Mouse (Mus musculus): Measurements from ENCODE around the gene Dnajb14. TPM values are rescaled to one million over a fixed set of nuclear protein-coding genes. Genes with fewer than 3 reads are reported as not detected.

Dnajb14 gene
- polyA plus RNA-seq, 1 experiment from 2014 or later = 8.0 TPM

DNA sequence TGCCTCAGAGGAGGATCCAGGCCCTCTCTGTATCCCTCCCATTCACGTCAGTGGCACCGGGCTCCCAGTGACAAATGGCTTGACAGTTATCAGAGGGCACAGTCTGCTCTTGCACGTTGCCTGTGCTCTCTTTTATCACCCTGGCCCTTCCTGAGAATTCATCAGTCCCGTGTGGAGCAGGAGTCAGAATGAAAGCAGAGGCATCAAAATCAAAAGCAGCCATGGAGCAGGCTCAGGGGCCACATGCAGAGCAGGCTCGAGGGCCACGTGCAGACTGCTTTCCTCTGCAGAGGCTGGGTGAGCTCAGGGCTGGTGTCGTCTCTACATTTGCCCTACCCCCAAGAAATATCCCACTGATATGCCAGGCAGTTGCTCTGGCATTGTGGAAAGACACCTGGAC lies 84.3 kb downstream of the Dnajb14 start:
- WGBS = 22% methylated on average over 7 of the region's 7 CpGs
- peak overlapping the region; percentile 44; the same call in 1 of the 2 replicates for H3K9ac ChIP-seq (ENCODE audit: low read length)
- no peaks in the 10 kb centered on the region for H3K27me3 ChIP-seq (ENCODE audit: control insufficient read depth, insufficient read depth, low read length)
- no peaks in the 10 kb centered on the region for H3K9me3 ChIP-seq (replicated peaks; ENCODE audit: control insufficient read depth, low read length)
- H3K4me1 ChIP-seq (ENCODE audit: control insufficient read depth, insufficient read depth, low read length) = peaks cover 26% of the 10 kb centered on the region
- ATAC-seq (ENCODE audit: insufficient read depth, low FRiP score) = peak; percentile 18; the same call in 1 of the 2 replicates
- H3K4me2 ChIP-seq (ENCODE audit: low read depth, low read length) = peak overlapping the region; percentile 26
- H3K36me3 ChIP-seq (ENCODE audit: control insufficient read depth, insufficient read depth, low read length) = no peaks in the 10 kb centered on the region
- no peak overlapping the region for H3K4me3 ChIP-seq (replicated peaks; ENCODE audit: low read length)
- H3K27ac ChIP-seq (ENCODE audit: low read length) = peak overlapping the region; percentile 65

DNA sequence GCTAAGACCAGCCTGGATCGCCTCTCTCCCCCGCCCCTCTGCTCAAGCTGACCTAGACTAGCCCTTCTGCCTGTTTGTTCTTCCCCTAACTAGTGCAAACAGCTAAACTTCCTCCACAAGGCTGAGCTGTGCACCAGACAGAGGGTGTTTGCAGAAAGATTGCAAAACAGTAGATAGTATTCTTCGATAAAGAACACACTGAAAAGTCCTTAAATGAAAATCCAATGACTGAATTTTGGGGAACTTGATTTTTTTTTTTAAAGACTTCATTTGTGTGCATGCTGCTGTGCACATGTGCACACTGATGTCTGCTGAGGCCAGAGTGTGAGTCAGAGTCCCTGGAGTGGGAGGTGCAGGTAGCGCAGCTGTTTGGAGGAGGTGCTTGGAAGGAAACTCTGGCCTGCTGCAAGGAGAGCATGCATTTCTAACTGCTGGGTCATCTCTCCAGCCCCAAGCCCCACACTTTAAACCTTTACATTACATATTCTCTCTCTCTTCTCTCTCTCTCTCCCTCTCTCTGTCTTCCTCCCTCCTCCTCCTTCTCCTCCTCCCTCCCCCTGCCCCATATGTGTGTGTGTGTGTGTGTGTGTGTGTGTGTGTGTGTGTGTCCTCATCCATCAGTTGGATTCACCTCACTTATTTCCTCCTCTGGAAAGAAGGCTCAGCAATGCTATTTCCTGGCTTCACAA lies 84.9 kb downstream of the Dnajb14 start:
- peak; percentile 87 for ATAC-seq (ENCODE audit: insufficient read depth, low FRiP score)
- Histone ChIP-seq H3K4me1 (ENCODE audit: control insufficient read depth, insufficient read depth, low read length) (peaks cover 26% of the 10 kb centered on the region), H3K9ac (ENCODE audit: low read length) (peak overlapping the region; percentile 44; the same call in 1 of the 2 replicates), H3K4me3 (replicated peaks; ENCODE audit: low read length) (no peak overlapping the region), H3K27me3 (ENCODE audit: control insufficient read depth, insufficient read depth, low read length) (no peaks in the 10 kb centered on the region), H3K27ac (ENCODE audit: low read length) (peak overlapping the region; percentile 65), H3K36me3 (ENCODE audit: control insufficient read depth, insufficient read depth, low read length) (no peaks in the 10 kb centered on the region), H3K4me2 (ENCODE audit: low read depth, low read length) (peak overlapping the region; percentile 26), H3K9me3 (replicated peaks; ENCODE audit: control insufficient read depth, low read length) (no peaks in the 10 kb centered on the region)
- WGBS = 24% methylated on average over 4 of the region's 4 CpGs

DNA sequence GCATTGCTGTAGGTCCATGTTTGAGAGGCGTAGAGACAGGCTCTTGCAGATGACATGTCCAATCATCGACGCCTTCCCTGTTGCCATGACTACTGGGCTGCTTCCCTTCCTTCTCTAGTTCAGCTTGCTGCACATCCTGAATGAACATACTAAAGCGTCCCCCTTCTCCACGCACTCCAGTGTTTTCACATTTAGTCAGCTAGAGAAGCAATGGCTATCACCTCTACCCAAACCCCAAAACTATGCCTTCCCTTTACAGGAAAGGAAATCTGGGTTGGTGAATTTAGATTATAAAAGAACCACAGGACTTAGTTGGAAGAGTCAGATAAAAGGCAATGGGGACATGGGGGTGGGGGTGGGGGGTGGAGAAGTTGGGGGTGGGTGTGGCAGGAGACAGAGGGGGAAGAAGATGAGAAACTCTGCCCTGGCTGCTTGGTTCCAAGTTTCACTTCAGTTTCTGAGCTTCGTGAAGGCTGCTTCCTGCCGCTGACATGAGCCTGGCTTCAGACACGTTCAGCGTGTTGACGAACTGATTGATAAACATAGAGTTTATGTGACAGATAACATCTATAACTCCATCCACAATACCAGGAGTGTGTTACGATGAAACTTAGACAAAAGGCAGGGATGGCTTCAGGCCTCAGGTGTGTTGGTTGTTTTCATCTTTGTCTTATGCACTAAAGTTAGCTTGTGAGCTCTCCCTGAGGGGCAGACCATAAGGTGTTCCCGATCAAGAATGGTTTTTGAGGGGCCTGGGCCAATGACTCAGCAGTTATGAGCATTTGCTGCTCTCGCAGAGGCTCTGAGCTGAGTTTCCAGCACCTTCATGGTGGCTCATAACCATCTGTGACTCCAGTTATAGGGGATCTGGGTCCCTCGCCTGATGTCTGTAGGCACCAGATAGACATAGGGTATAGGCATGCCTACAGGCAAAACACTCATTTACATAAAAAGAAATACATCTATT lies 85.7 kb downstream of the Dnajb14 start:
- peak; percentile 34; the same call in 1 of the 2 replicates for ATAC-seq (ENCODE audit: insufficient read depth, low FRiP score)
- H3K4me3 ChIP-seq (replicated peaks; ENCODE audit: low read length) = no peak overlapping the region
- no peaks in the 10 kb centered on the region for H3K27me3 ChIP-seq (ENCODE audit: control insufficient read depth, insufficient read depth, low read length)
- no peak overlapping the region for H3K4me2 ChIP-seq (ENCODE audit: low read depth, low read length)
- WGBS = 50% methylated on average over 14 of the region's 14 CpGs
- H3K9me3 ChIP-seq (replicated peaks; ENCODE audit: control insufficient read depth, low read length) = no peaks in the 10 kb centered on the region
- H3K9ac ChIP-seq (ENCODE audit: low read length) = no peak overlapping the region
- H3K27ac ChIP-seq (ENCODE audit: low read length) = peak overlapping the region; percentile 65
- H3K4me1 ChIP-seq (ENCODE audit: control insufficient read depth, insufficient read depth, low read length) = peaks cover 26% of the 10 kb centered on the region
- H3K36me3 ChIP-seq (ENCODE audit: control insufficient read depth, insufficient read depth, low read length) = no peaks in the 10 kb centered on the region

DNA sequence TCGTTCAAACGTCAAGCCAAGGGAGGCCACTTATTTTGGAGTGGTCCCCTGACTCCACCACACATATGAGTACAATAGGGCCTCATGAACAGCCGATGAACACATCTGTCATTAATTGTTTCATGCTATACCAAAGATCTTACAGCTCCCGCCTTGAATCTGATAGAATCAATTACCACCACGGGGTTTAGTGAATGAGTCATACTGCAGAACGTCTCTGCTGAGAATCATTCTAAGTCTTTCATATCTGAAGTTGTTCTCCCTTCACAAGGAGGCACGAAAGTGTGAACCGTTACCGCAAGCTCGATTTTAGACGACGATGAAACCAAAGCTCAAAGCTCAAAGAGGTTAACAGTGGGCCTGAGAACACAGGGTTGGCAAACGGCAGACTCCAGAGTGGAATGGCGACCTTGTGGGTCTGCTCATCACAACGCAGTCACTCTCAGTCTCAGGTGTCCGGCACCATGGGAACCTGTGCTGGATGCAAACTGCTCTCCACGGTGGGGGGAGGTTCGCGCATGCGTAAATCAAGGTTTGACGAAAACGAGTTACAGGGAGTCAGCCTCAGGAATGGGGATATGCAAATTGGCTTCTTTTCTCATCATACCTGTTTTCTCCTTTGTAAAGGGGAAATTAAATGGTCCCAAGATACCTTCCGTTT lies 86.9 kb downstream of the Dnajb14 start:
- no peaks in the 10 kb centered on the region for H3K27me3 ChIP-seq (ENCODE audit: control insufficient read depth, insufficient read depth, low read length)
- no peak overlapping the region for H3K9ac ChIP-seq (ENCODE audit: low read length)
- H3K4me2 ChIP-seq (ENCODE audit: low read depth, low read length) = no peak overlapping the region
- H3K4me3 ChIP-seq (replicated peaks; ENCODE audit: low read length) = no peak overlapping the region
- no peaks in the 10 kb centered on the region for H3K36me3 ChIP-seq (ENCODE audit: control insufficient read depth, insufficient read depth, low read length)
- peaks cover 26% of the 10 kb centered on the region for H3K4me1 ChIP-seq (ENCODE audit: control insufficient read depth, insufficient read depth, low read length)
- H3K9me3 ChIP-seq (replicated peaks; ENCODE audit: control insufficient read depth, low read length) = no peaks in the 10 kb centered on the region
- no peak for ATAC-seq (ENCODE audit: insufficient read depth, low FRiP score)
- 65% methylated on average over 23 of the region's 23 CpGs for WGBS
- no peak overlapping the region for H3K27ac ChIP-seq (ENCODE audit: low read length)

DNA sequence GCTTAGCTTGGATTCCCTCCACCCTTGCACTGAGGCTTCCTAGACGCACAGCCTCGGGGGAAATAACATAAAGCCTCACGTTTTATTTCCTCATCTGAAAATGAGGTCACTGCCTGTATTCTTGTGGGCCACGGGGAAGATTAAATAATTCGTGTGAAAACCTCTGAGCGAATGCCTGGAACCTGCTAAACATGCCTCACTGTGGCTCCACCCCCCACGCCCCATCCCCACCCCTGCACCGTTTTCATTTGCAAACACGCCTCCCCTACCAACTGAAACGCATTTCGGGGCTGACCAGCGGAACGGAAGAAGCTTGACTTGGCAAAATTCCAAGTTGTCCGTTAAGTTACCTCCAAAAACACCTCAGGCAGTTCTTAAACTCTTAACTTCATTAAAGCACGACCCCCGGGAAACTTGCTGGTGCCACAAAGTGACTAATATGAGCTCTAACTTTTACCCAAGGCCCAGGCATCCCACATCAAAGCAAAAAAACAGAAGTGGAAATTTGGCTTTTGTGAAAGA lies 88.1 kb downstream of the Dnajb14 start:
- H3K4me3 ChIP-seq (replicated peaks; ENCODE audit: low read length) = peak overlapping the region; percentile 15
- peaks cover 26% of the 10 kb centered on the region for H3K4me1 ChIP-seq (ENCODE audit: control insufficient read depth, insufficient read depth, low read length)
- no peaks in the 10 kb centered on the region for H3K27me3 ChIP-seq (ENCODE audit: control insufficient read depth, insufficient read depth, low read length)
- H3K9ac ChIP-seq (ENCODE audit: low read length) = peak overlapping the region; percentile 15; the same call in 1 of the 2 replicates
- ATAC-seq (ENCODE audit: insufficient read depth, low FRiP score) = peak; percentile 61; the same call in 1 of the 2 replicates
- WGBS = 10% methylated on average over 16 of the region's 16 CpGs
- H3K27ac ChIP-seq (ENCODE audit: low read length) = no peak overlapping the region
- no peaks in the 10 kb centered on the region for H3K9me3 ChIP-seq (replicated peaks; ENCODE audit: control insufficient read depth, low read length)
- H3K36me3 ChIP-seq (ENCODE audit: control insufficient read depth, insufficient read depth, low read length) = no peaks in the 10 kb centered on the region
- peak overlapping the region; percentile 56 for H3K4me2 ChIP-seq (ENCODE audit: low read depth, low read length)

- 0 out of 2 replicates have a peak, but pooled peaks cover 14% of the 10 kb centered on the region for H3K4me1 ChIP-seq (ENCODE audit: control insufficient read depth, insufficient read depth, low read length)
- H3K36me3 ChIP-seq (ENCODE audit: control insufficient read depth, insufficient read depth, low read length) = no peaks in the 10 kb centered on the region
- no peak overlapping the region for H3K4me3 ChIP-seq (replicated peaks; ENCODE audit: low read length)
- no peak overlapping the region for H3K27ac ChIP-seq (ENCODE audit: low read length)
- H3K4me2 ChIP-seq (ENCODE audit: low read depth, low read length) = no peak overlapping the region
- H3K27me3 ChIP-seq (ENCODE audit: control insufficient read depth, insufficient read depth, low read length) = no peaks in the 10 kb centered on the region
- H3K9me3 ChIP-seq (replicated peaks; ENCODE audit: control insufficient read depth, low read length) = no peaks in the 10 kb centered on the region
- no peak for ATAC-seq (ENCODE audit: insufficient read depth, low FRiP score)
- no peak overlapping the region for H3K9ac ChIP-seq (ENCODE audit: low read length)
- WGBS = 83% methylated on average over 9 of the region's 9 CpGs
Observed at GRCm38 (mm10) chr3:137957864-137958263, 90.4 kb downstream of the Dnajb14 start.

DNA sequence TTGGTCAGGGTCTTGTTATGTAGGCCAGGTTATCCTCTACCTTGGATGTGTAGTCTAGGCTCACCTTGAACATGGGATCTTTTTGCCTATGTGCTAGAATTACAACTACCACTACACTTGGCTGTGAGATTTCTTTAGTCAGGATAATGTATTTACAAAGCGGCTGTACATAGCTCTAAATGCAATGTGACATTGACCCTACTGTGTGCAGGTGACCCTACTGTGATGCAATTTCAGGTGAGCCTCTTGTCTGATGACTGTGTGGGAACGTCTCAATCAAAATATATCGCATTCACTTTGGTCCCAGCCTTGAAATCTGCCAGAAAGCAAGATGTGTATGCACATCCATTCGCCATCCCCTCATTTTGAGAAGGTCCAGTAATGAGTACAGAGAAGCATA lies 90.9 kb downstream of the Dnajb14 start:
- no peak overlapping the region for H3K27ac ChIP-seq (ENCODE audit: low read length)
- WGBS = 93% methylated on average over 4 of the region's 4 CpGs
- no peak overlapping the region for H3K9ac ChIP-seq (ENCODE audit: low read length)
- H3K4me3 ChIP-seq (replicated peaks; ENCODE audit: low read length) = no peak overlapping the region
- H3K9me3 ChIP-seq (replicated peaks; ENCODE audit: control insufficient read depth, low read length) = no peaks in the 10 kb centered on the region
- H3K27me3 ChIP-seq (ENCODE audit: control insufficient read depth, insufficient read depth, low read length) = no peaks in the 10 kb centered on the region
- no peak overlapping the region for H3K4me2 ChIP-seq (ENCODE audit: low read depth, low read length)
- no peaks in the 10 kb centered on the region for H3K36me3 ChIP-seq (ENCODE audit: control insufficient read depth, insufficient read depth, low read length)
- no peak for ATAC-seq (ENCODE audit: insufficient read depth, low FRiP score)
- 0 out of 2 replicates have a peak, but pooled peaks cover 11% of the 10 kb centered on the region for H3K4me1 ChIP-seq (ENCODE audit: control insufficient read depth, insufficient read depth, low read length)

- no peaks in the 10 kb centered on the region for H3K36me3 ChIP-seq (ENCODE audit: control insufficient read depth, insufficient read depth, low read length)
- ATAC-seq (ENCODE audit: insufficient read depth, low FRiP score) = no peak
- 74% methylated on average over 4 of the region's 4 CpGs for WGBS
- H3K4me1 ChIP-seq (ENCODE audit: control insufficient read depth, insufficient read depth, low read length) = 0 out of 2 replicates have a peak, but pooled peaks cover 8% of the 10 kb centered on the region
- H3K27ac ChIP-seq (ENCODE audit: low read length) = no peak overlapping the region
- no peak overlapping the region for H3K4me3 ChIP-seq (replicated peaks; ENCODE audit: low read length)
- H3K4me2 ChIP-seq (ENCODE audit: low read depth, low read length) = no peak overlapping the region
- H3K9me3 ChIP-seq (replicated peaks; ENCODE audit: control insufficient read depth, low read length) = no peaks in the 10 kb centered on the region
- H3K27me3 ChIP-seq (ENCODE audit: control insufficient read depth, insufficient read depth, low read length) = no peaks in the 10 kb centered on the region
- H3K9ac ChIP-seq (ENCODE audit: low read length) = no peak overlapping the region
Observed at GRCm38 (mm10) chr3:137959456-137959855, 92.0 kb downstream of the Dnajb14 start.

Data from stomach, embryonic 16.5 days (tissue).